In the genomic region with DNA sequence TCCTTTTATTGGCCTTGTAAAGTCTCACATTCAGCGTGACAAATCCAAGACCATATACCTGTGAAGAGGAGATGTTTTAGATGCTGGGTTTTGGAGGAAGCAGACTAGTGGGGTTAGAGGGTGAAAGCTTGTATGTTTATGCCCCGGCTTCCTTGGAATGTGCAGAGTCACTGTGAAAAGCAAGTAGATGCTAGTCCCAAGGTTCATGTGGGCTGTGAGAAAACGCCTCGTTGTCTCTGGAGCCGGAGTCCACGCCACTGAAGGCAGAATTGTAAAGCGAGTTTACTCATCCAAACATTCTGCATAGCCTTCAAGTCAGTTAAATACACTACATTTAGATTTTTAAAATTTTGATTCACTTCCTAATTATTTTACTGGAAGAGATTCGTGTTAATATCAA, we compare ENCODE assay signal across 23 mouse cellular contexts.
"Had no signal": no experiment of that assay in that cellular context is flagged by ENCODE, and none has a peak within 500 bp of the region (broad histone marks: within the 10 kb centered on the region; RNA-seq: fewer than 3 reads in every experiment).

No protein-coding gene starts in this region.

- H3K27me3 ChIP-seq: neural tube, embryonic 15.5 days; stomach, embryonic 15.5 days had no signal

- H3K4me1 ChIP-seq: stomach, embryonic 15.5 days had no signal

- H3K36me3 ChIP-seq: limb, embryonic 10.5 days; limb, embryonic 13.5 days; midbrain, embryonic 12.5 days; midbrain, embryonic 15.5 days; neural tube, embryonic 12.5 days; neural tube, embryonic 15.5 days; stomach, embryonic 15.5 days had no signal

- H3K4me2 ChIP-seq: liver, embryonic 11.5 days; lung, embryonic 14.5 days; midbrain, embryonic 12.5 days; midbrain, embryonic 15.5 days; neural tube, embryonic 12.5 days; neural tube, embryonic 15.5 days; stomach, embryonic 15.5 days had no signal

- ATAC-seq: liver, postnatal 0 days; lung, postnatal 0 days; midbrain, embryonic 15.5 days had no signal

- H3K9me3 ChIP-seq: limb, embryonic 10.5 days; limb, embryonic 13.5 days; midbrain, embryonic 15.5 days; neural tube, embryonic 12.5 days; neural tube, embryonic 15.5 days; stomach, embryonic 15.5 days had no signal

- H3K27ac ChIP-seq: layer of hippocampus, adult 2 months; limb, embryonic 10.5 days; liver, embryonic 14.5 days; macrophage; midbrain, embryonic 12.5 days; midbrain, embryonic 15.5 days; neural tube, embryonic 12.5 days; neural tube, embryonic 15.5 days; stomach, embryonic 15.5 days had no signal

- H3K4me3 ChIP-seq: layer of hippocampus, adult 2 months; limb, embryonic 10.5 days; limb, embryonic 13.5 days; midbrain, embryonic 12.5 days; midbrain, embryonic 15.5 days; neural tube, embryonic 12.5 days; neural tube, embryonic 15.5 days; stomach, embryonic 15.5 days had no signal

- H3K9ac ChIP-seq: limb, embryonic 13.5 days; liver, embryonic 14.5 days; liver, postnatal 0 days; lung, embryonic 14.5 days; midbrain, embryonic 12.5 days; midbrain, embryonic 15.5 days; neural tube, embryonic 12.5 days; neural tube, embryonic 15.5 days; stomach, embryonic 15.5 days had no signal

- DNase-seq: kidney, adult 18-20 months; kidney, postnatal 10 days; kidney, postnatal 4 days; layer of hippocampus, adult 9-11 months; liver, postnatal 0 days; lung, embryonic 14.5 days; right cerebral cortex, postnatal 25 days; spleen, adult 18-20 months; thymus, adult 2 months; thymus, postnatal 14 days; thymus, postnatal 4 days had no signal
